Mouse (Mus musculus): ENCODE data around the gene Mybbp1a. TPM values are rescaled to one million over a fixed set of nuclear protein-coding genes. Genes with fewer than 3 reads are reported as not detected.

Gene Mybbp1a
- polyA plus RNA-seq, 1 experiment from 2014 or later: 82.3 TPM

- Histone ChIP-seq H3K27me3 (replicated peaks) (peaks cover 74% of the 10 kb centered on the region), H3K27ac (replicated peaks) (no peak overlapping the region), H3K4me1 (peaks cover 6% of the 10 kb centered on the region), H3K4me2 (no peak overlapping the region), H3K36me3 (no peaks in the 10 kb centered on the region), H3K9ac (no peak overlapping the region), H3K9me3 (no peaks in the 10 kb centered on the region), H3K4me3 (no peak overlapping the region)
- WGBS: 46% methylated on average over 8 of the region's 8 CpGs
- no peak for ATAC-seq (ENCODE audit: extremely low read depth, insufficient number of reproducible peaks, low FRiP score, low TSS enrichment)
Measured at GRCm38 (mm10) chr11:72494046-72494988, 53.2 kb downstream of the Mybbp1a start.

- Histone ChIP-seq H3K9me3 (no peaks in the 10 kb centered on the region), H3K4me1 (peaks cover 2% of the 10 kb centered on the region; the same call in 1 of the 2 replicates), H3K4me2 (no peak overlapping the region), H3K9ac (no peak overlapping the region), H3K36me3 (no peaks in the 10 kb centered on the region), H3K27me3 (replicated peaks) (peaks cover 63% of the 10 kb centered on the region), H3K27ac (replicated peaks) (no peak overlapping the region), H3K4me3 (no peak overlapping the region)
- WGBS: 69% methylated on average over 3 of the region's 3 CpGs
- no peak for ATAC-seq (ENCODE audit: extremely low read depth, insufficient number of reproducible peaks, low FRiP score, low TSS enrichment)
Measured at GRCm38 (mm10) chr11:72496066-72496465, 54.9 kb downstream of the Mybbp1a start.

DNA sequence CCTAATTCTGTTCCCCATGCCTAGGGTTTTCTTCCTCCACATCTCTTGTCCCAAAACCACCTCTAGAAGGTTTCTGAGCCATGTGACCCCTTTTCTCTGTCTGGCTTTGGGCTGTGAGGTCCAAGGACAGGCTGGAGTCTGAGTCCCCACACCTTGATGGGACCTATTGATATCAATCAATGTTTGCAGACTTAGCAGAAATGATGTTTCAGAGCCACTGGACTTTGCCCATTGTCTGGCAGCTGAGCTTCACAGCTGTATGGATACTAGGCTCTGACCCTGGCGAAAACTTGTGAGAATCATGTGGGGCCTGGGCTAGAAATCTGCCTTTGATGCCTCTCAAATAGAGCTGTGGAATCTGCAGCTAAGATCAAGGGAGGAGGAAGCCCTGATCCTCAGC, 55.6 kb downstream of the Mybbp1a start:
- 26% methylated on average over 1 of the region's 1 CpGs for WGBS
- Histone ChIP-seq H3K27me3 (replicated peaks) (peaks cover 61% of the 10 kb centered on the region), H3K4me1 (peaks cover 9% of the 10 kb centered on the region), H3K4me2 (no peak overlapping the region), H3K27ac (replicated peaks) (no peak overlapping the region), H3K36me3 (no peaks in the 10 kb centered on the region), H3K4me3 (no peak overlapping the region), H3K9ac (no peak overlapping the region), H3K9me3 (no peaks in the 10 kb centered on the region)
- no peak for ATAC-seq (ENCODE audit: extremely low read depth, insufficient number of reproducible peaks, low FRiP score, low TSS enrichment)

GRCm38 (mm10) chr11:72497367-72497766, 56.2 kb downstream of the Mybbp1a start:
- H3K27ac ChIP-seq (replicated peaks): no peak overlapping the region
- H3K4me1 ChIP-seq: peaks cover 15% of the 10 kb centered on the region
- no peaks in the 10 kb centered on the region for H3K9me3 ChIP-seq
- ATAC-seq (ENCODE audit: extremely low read depth, insufficient number of reproducible peaks, low FRiP score, low TSS enrichment): no peak
- H3K36me3 ChIP-seq: no peaks in the 10 kb centered on the region
- 24% methylated on average over 4 of the region's 4 CpGs for WGBS
- no peak overlapping the region for H3K9ac ChIP-seq
- H3K4me3 ChIP-seq: no peak overlapping the region
- H3K4me2 ChIP-seq: no peak overlapping the region
- peaks cover 59% of the 10 kb centered on the region for H3K27me3 ChIP-seq (replicated peaks)

DNA sequence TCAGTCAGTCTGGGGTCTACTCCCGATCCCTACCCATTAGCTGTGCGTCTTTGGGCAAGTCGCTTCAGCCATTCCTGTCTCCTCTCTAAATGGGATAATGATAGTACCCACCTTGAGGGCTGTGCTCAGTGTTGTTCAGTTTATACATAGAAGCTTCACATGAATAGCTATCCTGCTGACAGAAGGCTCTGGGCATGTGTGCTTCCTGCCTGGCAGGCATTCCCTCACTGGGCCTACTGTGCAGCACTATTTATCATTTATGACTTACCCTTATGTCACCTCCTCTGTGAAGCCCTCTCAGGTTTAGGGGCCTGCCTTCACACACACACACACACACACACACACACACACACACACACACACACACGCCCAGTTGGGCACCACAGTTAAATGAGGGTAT, 59.0 kb downstream of the Mybbp1a start:
- ATAC-seq (ENCODE audit: extremely low read depth, insufficient number of reproducible peaks, low FRiP score, low TSS enrichment): no peak
- 86% methylated on average over 4 of the region's 4 CpGs for WGBS

More for the DNA sequence above, 59.0 kb downstream of the Mybbp1a start:
- Histone ChIP-seq H3K27me3 (replicated peaks) (peaks cover 45% of the 10 kb centered on the region), H3K9me3 (no peaks in the 10 kb centered on the region), H3K4me2 (no peak overlapping the region), H3K9ac (no peak overlapping the region), H3K27ac (replicated peaks) (no peak overlapping the region), H3K4me1 (peaks cover 38% of the 10 kb centered on the region), H3K36me3 (no peaks in the 10 kb centered on the region), H3K4me3 (no peak overlapping the region)

Other genes starting within 250 kb of the Mybbp1a start
- gene Gm43951, start 234.5 kb upstream of the Mybbp1a start, polyA plus RNA-seq (2015; fragmentation: Nextera tagmentation; extraction: Ambion mirVana): 0.16 and 0.17 TPM in 2 replicates
- gene 4933427D14Rik, start 233.9 kb upstream of the Mybbp1a start, polyA plus RNA-seq (2015; fragmentation: Nextera tagmentation; extraction: Ambion mirVana): 7.7 and 7.8 TPM in 2 replicates
- 137 and 155 TPM in 2 replicates for gene Txndc17, start 233.8 kb upstream of the Mybbp1a start, polyA plus RNA-seq (2015; fragmentation: Nextera tagmentation; extraction: Ambion mirVana)
- gene Med31, start 225.8 kb upstream of the Mybbp1a start, polyA plus RNA-seq (2015; fragmentation: Nextera tagmentation; extraction: Ambion mirVana): 28.3 and 31.7 TPM in 2 replicates
- gene Slc13a5, start 174.1 kb upstream of the Mybbp1a start, polyA plus RNA-seq (2015; fragmentation: Nextera tagmentation; extraction: Ambion mirVana): 0.11 and 0.12 TPM in 2 replicates
- 5.7 and 6.8 TPM in 2 replicates for gene Xaf1, start 139.7 kb upstream of the Mybbp1a start, polyA plus RNA-seq (2015; fragmentation: Nextera tagmentation; extraction: Ambion mirVana)
- gene Fbxo39, start 126.9 kb upstream of the Mybbp1a start, polyA plus RNA-seq (2015; fragmentation: Nextera tagmentation; extraction: Ambion mirVana): not detected in 2 replicates
- 0.47 and 0.55 TPM in 2 replicates for gene Tekt1, start 78.9 kb upstream of the Mybbp1a start, polyA plus RNA-seq (2015; fragmentation: Nextera tagmentation; extraction: Ambion mirVana)
- gene Smtnl2, start 29.6 kb upstream of the Mybbp1a start, polyA plus RNA-seq (2015; fragmentation: Nextera tagmentation; extraction: Ambion mirVana): 145 and 160 TPM in 2 replicates
- gene Ggt6, start 5.8 kb upstream of the Mybbp1a start, polyA plus RNA-seq (2015; fragmentation: Nextera tagmentation; extraction: Ambion mirVana): not detected in 2 replicates
- gene Spns2, start 48.5 kb downstream of the Mybbp1a start, polyA plus RNA-seq (2015; fragmentation: Nextera tagmentation; extraction: Ambion mirVana): 1.9 and 2.4 TPM in 2 replicates
- 0.10 and 0.13 TPM in 2 replicates for gene Spns3, start 109.2 kb downstream of the Mybbp1a start, polyA plus RNA-seq (2015; fragmentation: Nextera tagmentation; extraction: Ambion mirVana)
- gene Ube2g1, start 165.9 kb downstream of the Mybbp1a start, polyA plus RNA-seq (2015; fragmentation: Nextera tagmentation; extraction: Ambion mirVana): 57.3 and 57.7 TPM in 2 replicates
- 15.2 and 15.8 TPM in 2 replicates for gene Ankfy1, start 248.7 kb downstream of the Mybbp1a start, polyA plus RNA-seq (2015; fragmentation: Nextera tagmentation; extraction: Ambion mirVana)

Data from heart, embryonic 13.5 days (tissue).